Mouse (Mus musculus) fat pad, adult 2 months (tissue): ENCODE measurements around the gene Ovol2.
"Not testable (repeated sequence)": the region's sequence is repeated elsewhere in the genome, so short reads cannot be mapped to it uniquely, and the experiment has no call there.

Source experiments
- DNase-seq: peaks from one replicate; pipeline ENCODE4 v3.0.0-alpha.2; 2011; ENCODE audit warnings: low read depth, low spot score; ENCODE audit errors: extremely low read depth

Ovol2 gene

DNA sequence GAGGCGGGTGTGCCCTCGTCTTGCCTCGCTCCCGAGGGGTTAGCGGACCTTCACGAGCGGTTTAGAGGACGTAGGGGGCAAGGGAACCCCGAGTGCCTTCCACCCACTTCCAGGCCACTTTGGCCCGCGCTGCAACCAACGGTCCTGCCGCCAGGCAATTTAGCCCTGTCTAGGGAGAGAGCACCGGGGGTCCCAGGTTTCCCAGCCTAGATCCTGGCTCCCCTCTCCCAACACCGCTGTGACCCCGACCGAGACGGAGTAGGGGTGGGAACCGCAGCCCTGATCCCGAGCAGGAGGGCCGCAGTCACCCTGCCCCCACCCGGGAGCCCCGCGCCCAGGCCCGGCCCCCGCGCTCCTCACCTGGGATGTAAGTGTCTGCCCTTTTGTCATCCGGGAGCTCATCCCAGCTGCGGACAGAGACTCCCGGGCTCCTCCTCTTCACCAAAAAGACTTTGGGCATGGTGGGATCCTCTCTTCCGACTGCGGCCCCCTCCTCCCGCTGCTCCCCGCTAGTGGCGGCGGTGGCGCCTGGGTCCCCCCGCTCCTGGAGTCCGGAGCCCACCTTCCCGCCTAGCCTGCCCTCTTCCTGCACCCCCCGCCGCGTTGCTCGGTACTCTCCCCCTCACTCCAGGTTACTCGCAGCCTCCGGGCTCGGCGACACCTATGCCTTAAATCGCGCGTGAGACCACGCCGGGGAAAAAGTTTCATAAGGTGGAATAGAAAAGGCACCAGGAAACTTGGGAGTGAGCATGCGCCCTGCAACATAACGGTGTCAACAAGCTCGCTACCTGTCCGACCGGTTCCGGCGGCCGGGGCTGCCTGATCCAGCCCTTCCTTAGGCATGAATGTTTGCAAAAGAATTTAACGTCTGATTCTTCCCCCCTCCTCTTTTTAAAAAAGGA lies at the start of gene Ovol2:
Ovol2 (minus strand) TSS at position 746 of the 902 bp plus-strand sequence.
- DNase-seq, result peak; percentile 19

DNA sequence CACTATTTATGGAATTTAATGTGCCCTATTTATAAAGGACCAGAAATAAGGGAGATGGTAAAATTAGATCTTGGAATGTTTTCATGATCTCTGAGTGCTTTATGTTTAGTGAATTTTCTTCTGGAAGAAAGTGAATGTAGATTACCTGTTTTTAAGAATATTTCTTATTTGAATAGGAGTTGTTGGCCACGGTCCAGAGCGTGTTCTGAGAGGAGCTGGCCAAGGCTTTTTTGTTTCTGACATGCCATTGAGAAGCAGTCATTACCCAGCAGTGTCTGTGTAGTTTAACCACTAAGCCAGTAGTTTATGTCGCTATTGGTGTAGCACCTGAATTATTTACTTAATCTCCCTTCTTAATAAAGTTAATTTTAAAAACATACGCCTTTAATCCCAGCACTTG lies 49.8 kb upstream of the Ovol2 start:
- no peak for DNase-seq

DNA sequence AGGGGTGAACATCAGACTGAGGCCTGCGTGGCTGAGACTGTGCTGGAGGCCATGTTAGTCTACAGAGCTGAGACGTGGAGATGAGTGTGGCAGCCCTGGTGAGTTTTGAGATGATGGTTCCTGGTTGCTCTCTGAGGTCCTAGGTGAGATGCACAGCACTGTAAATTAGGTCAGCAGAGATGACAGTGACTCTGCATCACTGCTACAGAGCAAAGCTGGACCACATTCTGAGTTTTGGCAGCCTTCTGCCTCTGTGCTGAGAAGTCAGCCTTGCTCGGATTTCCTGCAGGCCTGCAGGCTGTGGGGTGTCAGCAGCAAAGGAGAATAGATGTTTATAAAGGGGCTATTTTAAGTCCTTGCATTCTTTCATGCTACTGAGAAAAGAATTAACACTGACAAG lies 49.3 kb upstream of the Ovol2 start:
- DNase-seq, result no peak

DNA sequence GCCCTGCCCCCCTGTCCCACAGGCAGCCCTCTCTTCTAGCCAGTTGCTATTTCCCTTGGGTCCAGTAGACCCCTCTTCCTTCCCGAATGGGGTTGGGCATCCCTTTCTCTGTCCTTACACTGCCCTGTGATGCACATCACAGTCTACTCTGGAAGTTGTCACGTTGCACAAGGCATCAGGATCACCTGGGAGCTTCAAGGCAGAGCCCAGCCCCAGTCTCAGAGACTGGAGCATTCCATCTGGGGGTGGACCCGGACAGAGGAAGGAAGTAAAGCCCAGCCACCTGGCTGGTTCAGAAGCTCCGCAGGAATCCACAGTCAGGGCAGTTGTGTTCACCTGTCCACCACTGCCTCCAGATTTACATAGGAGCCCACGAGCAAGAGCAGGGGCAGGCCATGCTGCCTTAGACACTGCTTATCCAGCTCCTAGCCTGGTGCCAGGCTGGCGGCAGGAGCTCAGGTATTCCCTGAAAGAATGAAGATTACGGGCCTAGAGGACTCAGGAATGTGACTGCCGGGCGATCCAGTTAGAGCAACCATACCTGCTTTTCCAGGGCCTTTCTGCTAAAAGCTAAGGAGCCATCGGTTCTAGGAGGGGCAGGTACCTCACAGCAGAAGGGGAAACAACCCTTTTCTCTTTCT lies 43.2 kb upstream of the Ovol2 start:
- DNase-seq, result no peak

DNA sequence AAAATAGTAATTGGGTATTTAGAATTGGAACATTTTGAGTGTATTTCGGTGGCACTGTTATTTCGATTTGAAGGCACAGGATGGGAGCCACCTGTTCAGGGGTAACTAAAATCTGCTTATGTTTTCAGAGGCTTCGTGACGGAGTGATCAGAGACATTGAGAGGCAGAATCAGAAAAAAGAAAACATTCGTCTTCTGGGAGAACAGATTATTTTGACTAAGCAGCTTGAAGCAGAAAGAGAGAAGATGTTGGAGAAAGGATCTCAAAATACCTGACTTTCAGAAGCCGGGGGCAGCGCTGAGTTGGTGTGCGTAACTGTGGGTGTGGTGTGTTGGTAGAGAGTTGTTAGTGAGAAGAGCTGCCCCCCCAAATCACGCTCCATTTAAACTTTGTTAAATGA lies 41.1 kb upstream of the Ovol2 start:
- DNase-seq, result no peak

DNA sequence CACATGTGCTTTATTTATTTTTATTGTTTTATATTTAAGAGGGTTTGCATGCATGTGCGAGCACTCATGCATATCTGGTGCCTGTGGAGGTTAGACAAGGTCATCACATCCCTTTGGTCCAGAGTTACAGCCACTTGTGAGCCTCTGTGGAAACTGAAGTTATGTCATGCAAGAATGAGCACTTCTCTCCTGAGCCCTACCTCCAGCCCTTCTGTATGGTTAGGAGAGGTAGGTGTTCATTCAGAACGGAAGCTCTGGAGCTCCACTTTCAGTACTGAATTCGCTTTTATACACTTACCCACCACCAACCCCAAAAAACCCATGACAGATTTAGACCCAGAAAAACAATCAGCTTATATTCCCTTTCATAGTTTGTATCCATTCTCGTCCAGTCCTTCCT lies 39.6 kb upstream of the Ovol2 start:
- DNase-seq, result no peak

DNA sequence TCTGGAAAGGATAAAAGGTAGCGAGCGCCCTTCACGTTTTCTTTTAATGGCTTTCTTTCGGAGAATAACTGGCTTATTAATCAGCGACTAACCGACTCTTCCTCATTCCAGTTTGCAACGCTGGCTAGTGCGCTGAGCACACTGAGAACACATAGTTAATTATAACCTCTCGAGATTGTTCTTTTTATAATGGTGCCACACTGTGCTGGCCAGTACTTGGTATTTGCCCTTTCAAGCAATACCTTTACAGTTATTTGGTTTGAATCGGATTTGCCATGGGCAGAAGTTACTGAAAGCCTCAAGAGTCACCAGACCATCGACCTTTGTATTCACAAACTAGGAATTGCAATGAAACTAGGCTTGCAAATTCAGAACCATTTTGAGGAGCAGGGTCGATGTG lies 37.6 kb upstream of the Ovol2 start:
- no peak for DNase-seq

DNA sequence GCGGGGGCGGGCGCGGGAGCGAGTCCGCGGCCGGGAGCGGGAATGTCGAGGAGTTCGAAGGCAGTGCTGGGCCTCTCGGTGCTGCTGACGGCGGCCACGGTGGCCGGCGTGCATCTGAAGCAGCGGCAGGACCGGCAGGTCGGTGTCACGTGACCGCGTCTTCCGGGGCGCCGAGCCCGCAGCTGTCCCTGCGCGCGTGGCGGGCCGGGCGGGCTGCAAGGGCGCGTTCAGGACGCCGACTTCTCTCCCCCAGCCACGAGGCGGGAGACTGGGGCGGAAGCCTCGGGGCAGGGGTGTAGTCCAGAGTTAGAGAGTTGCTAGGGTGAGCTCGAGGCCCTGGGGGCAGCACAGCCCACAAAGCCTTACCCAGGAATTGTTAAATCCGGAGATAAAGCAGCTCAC lies 37.1 kb upstream of the Ovol2 start:
- DNase-seq, result no peak

DNA sequence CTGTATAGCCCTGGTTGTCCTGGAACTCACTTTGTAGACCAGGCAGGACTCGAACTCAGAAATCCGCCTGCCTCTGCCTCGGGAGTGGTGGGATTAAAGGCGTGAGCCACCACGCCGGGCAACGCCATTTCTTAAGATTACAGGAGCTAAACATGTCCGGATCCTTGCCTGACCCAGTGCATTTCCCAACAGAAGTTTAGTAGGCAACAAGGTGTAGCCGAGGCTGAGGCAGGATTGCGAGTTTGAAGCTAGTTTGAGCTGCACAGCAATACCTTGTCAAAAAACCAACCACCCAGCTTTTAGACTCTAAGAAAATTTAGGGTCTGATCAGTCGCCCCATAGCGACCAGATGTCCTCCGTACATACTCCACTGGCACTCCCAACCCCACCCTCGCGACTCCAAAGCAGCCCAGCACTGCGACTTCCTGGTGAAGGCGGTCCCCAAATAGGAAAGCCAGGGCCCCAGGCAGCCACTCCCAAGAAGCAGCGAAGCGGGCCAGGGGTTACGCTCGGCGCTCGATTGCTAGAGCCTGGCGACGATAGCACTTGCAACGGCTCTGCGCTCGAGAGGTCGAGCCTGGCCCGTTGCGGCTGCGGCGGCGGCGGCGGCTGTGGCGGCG lies 36.6 kb upstream of the Ovol2 start, which contains the start of the genes Kat14 and Pet117:
Kat14 (plus strand) TSS at position 584 of the 620 bp plus-strand sequence.
Pet117 (plus strand) TSS at position 597 of the 620 bp plus-strand sequence.
- peak; percentile 73 for DNase-seq

DNA sequence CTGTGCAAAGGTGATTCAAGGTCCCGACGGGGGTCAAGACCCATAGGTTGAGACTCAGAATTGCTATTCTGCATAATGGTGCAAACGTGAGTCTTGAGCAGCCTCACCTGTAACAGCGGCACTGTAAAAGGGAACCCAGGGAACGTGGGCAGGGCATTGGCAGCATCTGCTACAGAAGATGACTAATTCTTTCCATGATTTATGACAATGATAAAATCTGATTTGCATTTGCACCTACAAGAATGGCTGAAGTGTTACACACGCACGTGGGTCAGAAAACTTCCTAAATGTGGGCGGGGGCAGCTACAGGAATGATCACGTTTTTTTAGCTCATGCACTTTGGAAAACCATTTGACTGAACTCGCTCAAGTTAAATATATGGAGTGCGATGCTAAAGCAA lies 20.9 kb upstream of the Ovol2 start:
- DNase-seq, result peak; percentile 19

DNA sequence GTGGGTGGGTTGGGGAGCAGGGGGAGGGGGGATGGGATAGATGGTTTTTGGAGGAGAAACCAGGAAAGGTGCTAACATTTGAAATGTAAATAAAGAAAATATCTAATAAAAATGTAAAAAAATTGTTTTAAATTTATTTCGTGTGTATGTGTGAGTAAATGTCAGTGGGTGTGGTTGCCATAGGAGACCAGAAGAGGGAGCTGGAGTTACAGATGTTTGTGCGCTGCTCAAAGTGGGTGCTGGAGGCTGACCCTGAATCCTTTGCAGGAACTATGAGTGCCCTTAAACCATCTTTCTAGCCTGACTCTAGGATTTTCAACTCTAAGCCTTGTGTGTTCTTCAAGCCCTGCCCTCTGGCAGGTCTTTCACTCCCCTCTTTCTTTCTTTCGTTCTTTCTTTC lies 16.6 kb upstream of the Ovol2 start:
- DNase-seq, result no peak

DNA sequence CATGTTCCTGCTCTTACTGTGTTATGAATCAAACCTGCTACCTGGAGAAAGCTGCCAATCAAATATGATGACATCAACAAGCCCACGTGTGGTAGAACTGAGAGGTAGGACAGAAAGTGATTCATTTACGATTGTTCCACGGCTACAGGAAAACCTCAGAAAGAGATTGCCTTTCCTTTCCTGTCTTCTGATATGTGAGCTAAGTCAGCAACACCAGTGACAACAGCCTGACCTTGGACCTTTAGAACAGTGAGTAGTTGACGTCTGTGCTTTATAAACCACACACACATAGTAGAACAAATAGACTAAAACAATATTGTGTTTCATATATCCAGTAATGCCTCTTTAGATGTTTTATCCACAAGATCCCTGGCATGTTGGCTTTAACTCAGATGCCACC lies 11.2 kb upstream of the Ovol2 start:
- no peak for DNase-seq

DNA sequence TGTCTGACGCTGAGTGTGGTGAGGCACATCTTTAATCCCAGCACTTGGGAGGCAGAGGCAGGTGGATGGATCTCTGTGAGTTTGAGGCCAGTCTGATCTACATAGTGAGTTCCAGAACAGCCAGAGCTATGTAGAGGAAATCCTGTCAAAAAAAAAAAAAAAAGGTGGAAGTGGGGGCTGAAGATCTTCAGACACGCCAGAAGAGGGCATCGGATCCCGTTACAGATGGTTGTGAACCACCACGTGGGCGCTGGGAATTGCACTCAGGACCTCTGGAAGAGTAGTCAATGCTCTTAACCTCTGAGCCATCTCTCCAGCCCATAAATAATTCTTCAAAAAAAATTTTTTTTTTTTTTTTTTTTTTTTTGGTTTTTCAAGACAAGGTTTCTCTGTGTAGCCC lies 6.2 kb upstream of the Ovol2 start:
- DNase-seq, result not testable (repeated sequence)

DNA sequence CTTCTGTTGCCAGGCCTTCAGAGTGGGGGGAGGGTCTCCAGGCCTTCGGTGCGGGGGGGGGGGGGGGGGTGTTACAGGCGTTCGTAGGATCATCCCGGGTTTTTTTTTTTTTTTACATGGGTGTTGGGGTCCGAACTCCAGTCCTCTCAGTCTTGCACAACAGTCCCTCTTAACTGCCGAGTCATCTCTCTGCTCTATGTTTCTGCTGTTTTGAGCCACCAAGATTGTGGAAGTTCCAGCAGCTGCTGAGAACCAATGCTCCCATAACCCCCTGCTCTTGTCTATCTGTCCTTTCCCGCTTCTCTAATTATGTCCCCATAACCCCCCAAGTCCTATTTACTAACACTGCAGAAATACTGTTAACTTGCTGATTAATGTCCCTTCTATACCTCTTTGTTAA lies 5.8 kb upstream of the Ovol2 start:
- DNase-seq, result no peak

DNA sequence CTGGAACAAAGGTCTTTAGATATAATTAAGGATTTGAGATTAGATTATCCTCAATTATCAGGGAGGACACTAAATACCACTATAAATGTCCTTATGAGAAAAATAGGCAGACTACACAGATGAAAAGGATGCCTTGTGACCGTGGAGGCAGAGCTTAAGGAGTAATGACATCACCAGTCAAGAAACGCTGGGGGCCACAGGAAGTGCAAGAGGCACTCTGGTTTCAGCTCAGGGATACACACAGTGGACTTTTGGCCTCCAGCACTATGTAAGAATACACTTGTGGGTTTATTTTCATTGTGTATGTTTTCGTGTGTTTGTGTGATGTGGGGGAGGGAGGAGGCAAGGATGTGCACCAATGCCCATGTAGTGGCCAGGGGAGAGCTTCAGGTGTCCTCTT lies 5.3 kb upstream of the Ovol2 start:
- DNase-seq, result no peak

DNA sequence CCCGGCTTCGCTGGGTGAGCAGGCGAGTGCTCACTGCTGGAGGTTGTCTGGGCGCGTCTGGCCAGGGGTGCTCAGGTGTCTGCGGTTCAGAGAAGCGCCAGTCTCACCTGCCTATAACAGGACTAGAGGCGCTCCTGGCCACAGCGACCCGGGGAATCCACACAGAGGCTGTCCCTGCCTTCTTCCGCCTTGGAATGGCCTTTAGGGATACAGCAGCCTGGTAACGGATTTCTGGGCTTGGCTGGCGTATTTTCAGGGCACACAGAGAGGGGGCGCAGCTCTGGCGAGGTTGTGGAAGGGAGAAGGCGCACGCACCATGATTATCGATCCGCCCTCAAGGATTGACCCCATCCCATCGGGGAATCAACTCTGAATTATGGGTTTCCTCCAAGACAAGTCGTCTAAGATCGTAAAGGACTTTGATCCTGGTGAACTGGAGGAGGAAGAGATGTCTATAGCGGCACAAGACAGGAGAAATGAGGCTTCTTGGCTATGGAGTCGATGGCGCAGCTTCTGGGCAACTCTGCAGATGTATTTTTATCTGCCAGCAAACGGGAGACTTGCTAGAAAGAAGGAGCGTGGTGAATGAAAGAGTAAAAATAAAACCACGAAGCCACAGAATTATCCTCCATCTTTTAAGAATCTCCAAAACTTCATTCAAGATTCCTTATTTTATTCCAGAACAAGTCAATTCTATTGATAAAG lies 1.3 kb upstream of the Ovol2 start:
- DNase-seq, result no peak

DNA sequence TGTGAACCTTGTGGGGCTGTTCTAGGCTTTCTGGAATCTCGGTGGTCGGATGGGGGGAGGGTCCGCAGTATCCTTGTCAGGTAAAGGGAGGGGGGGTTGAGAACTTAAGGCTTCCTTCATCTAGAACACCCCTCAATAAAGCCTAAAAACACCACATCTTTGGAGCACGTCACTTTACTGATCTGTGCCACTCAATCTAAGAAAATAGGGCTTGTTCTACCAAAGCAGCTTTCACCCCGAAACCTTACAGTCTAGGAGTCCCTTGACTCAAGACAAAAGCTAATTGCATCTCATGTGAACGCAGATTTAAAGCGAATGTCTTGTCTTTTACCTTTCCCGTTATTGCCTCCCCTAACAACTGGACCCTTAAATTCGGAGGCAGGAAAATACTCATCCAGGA lies 540 bp upstream of the Ovol2 start:
- no peak for DNase-seq

DNA sequence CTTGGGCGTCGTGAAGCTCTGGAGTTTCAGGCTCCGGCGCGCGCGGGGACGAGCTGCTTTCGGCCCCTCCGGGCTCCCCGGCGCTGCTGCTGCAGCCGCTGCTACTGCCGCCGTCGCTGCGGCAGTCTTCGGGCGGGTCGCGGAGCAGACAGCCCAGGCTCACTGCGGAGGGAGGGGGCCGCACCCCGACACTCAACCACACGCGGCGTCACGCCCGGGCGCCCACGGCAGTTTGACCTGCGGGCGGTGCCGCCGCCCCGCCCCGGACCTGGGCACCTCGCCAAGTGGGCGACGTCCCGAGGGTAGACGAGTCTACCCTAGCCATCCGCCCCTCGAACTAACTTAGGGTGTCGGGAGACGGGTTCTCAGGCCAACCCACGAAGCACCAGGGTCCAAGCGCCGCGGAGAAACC lies 980 bp downstream of the Ovol2 start:
- no peak for DNase-seq

DNA sequence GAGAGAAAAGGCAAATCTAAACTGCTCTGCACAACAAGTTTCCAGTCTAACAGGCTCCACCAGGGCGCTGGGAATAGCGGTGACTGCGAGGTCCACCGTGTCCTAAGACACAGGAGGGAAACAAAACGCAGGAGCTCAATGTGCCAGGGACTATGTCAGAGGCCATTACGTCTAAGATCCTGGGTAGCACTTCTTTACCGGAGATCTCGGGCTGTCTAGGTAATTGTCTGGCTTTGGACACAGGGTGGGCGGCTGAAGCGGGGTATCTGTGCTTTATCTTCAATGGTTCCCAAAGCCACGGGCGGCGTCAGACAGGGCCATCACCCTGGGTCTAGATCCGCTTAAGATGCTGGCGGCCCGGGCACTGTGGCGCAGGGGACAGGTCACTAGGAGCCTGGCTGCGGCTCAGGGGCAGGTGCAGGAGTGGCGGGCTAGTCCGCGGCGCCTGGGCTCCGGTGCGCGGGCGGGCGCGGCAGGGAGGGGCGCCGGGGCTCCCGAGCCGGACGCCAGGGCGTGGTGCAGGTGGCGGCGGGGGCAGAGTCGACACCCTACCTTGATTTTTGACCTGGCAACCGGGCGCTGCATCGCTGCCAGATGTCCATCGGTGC lies 1.5 kb downstream of the Ovol2 start:
- no peak for DNase-seq

DNA sequence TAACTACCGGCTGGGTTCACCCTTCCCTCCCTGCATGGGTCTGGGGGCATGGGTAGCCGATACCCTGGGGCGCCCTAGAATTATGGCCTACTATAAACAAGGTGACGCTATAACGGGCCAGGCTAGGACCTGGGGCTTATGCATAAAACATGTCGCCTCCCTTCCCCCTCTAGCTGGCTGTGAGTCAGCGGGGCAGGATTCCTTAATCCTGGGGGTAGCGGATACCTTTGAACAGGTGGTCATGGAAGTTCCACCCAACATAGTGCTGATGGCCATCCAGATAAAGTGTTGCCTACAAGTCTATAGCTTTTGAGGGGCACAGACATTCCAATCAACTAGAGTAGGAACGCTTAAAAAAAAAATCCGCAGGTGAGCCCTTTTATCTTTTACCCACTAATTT lies 2.0 kb downstream of the Ovol2 start:
- no peak for DNase-seq

DNA sequence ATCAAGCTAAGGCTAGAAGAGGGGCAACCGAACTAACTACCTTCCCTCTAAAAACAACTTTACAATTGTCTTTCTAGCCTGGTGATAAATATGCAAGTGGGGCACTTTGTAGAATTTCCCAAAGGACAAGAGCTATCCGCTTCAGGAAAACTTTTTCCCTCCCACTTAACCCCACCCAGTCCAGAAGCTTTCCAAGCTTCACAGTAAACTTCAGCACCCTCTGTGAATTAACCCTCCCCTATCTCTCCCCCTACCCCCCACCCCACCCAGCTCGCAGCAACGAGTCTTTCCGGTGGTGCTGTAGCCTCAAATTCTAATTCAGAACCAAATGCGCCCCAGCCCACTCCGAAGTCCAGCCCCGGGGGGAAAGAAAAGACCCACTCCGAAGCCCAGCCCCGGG lies 2.5 kb downstream of the Ovol2 start:
- DNase-seq, result no peak
